Mouse (Mus musculus) bone marrow, adult 2 months (tissue): ENCODE results near the gene Il17rb. TPM values are rescaled to one million over a fixed set of nuclear protein-coding genes. Genes with fewer than 3 reads are reported as not detected.

Source experiments
- H3K27ac ChIP-seq: fragments of 200-500 bp; 2 replicates; pipeline ENCODE4 v1.5.1; 2012; ENCODE audit warnings: low read depth, mild to moderate bottlenecking, control low read depth, inconsistent platforms, low read length; ENCODE audit not compliant: control insufficient read depth, poor library complexity, insufficient read depth
- H3K4me1 ChIP-seq: fragments of 200-500 bp; 2 replicates; pipeline ENCODE4 v1.6.1; 2011; ENCODE audit warnings: low read length; ENCODE audit not compliant: control insufficient read depth, insufficient read depth
- H3K4me3 ChIP-seq: fragments of 200-500 bp; replicated peaks from 2 replicates; pipeline ENCODE3; 2011; ENCODE audit warnings: mild to moderate bottlenecking, low read depth, low read length, control low read depth; ENCODE audit not compliant: control insufficient read depth
- CTCF ChIP-seq: fragments of 200-500 bp; IDR thresholded peaks from 2 replicates; pipeline ENCODE4 v1.5.1; 2011; ENCODE audit warnings: low read length, control low read depth; ENCODE audit not compliant: control insufficient read depth, insufficient read depth
- POLR2A ChIP-seq: fragments of 200-500 bp; IDR thresholded peaks from 2 replicates; pipeline ENCODE4 v1.6.1; 2011; ENCODE audit warnings: low read depth, mild to moderate bottlenecking, control low read depth, low read length, borderline replicate concordance; ENCODE audit not compliant: control insufficient read depth
- WGBS: fragments of 180-500 bp; shearing (Covaris S2); methylation state at CpG from one replicate; pipeline ENCODE4 v1.1.7; 2018; 5-methylcytosine and 5-hydroxymethylcytosine counted together
- polyA plus RNA-seq: library from polyadenylated mRNA; stranded (reverse); fragments of >200 nt; gene quantifications from 2 replicates; pipeline ENCODE4 v1.2.4, GENCODE M21; 2011; ENCODE audit warnings: low replicate concordance; ENCODE audit not compliant: missing spikeins, insufficient read depth, insufficient read length

Gene Il17rb
- polyA plus RNA-seq, 1 experiment, result 7.8 TPM

GRCm38 (mm10) chr14:30019375-30019774 is 10.7 kb upstream of the Il17rb start:
- 82% methylated on average over 8 of the region's 8 CpGs for WGBS
- Histone ChIP-seq H3K4me1 (peaks cover 6% of the 10 kb centered on the region; the same call in 1 of the 2 replicates), H3K27ac (peak overlapping the region; percentile 10; the same call in 1 of the 2 replicates), H3K4me3 (no peak overlapping the region)
- TF ChIP-seq CTCF (no peak), POLR2A (no peak)

DNA sequence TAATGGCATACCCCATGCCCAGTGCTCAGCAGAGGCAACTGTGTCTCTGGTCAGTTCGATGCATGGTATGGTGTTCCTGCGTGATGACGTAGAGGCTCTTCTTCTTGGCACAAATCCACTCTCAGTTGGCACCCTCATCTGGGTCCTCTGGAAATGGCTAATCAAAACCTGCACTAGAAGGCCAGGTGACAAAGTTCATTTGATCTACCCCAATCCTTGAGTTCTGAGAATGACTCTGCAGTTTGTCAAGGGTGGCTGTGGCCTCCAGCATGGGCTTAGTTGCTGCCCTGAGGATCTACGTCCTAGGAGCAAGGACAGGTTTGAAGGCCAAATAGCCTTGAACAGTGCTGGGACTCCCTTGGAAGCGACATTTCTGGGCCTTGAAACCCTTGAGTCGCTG is 10.2 kb upstream of the Il17rb start:
- no peak for TF ChIP-seq CTCF
- TF ChIP-seq POLR2A, result no peak
- Histone ChIP-seq H3K4me1 (peaks cover 6% of the 10 kb centered on the region; the same call in 1 of the 2 replicates), H3K4me3 (no peak overlapping the region), H3K27ac (no peak overlapping the region)
- 82% methylated on average over 6 of the region's 6 CpGs for WGBS

GRCm38 (mm10) chr14:30018463-30018801 is 9.7 kb upstream of the Il17rb start:
- H3K4me3 ChIP-seq, result no peak overlapping the region
- WGBS, result 92% methylated on average over 4 of the region's 4 CpGs
- no peak for TF ChIP-seq CTCF
- TF ChIP-seq POLR2A, result no peak
- no peak overlapping the region for H3K27ac ChIP-seq
- H3K4me1 ChIP-seq, result peaks cover 6% of the 10 kb centered on the region; the same call in 1 of the 2 replicates

- Histone ChIP-seq H3K27ac (no peak overlapping the region), H3K4me3 (no peak overlapping the region), H3K4me1 (peaks cover 6% of the 10 kb centered on the region; the same call in 1 of the 2 replicates)
- TF ChIP-seq CTCF (no peak), POLR2A (no peak)
- WGBS, result 78% methylated on average over 8 of the region's 8 CpGs
Observed at GRCm38 (mm10) chr14:30017794-30018462, 9.2 kb upstream of the Il17rb start.

- TF ChIP-seq POLR2A (no peak), CTCF (no peak)
- H3K27ac ChIP-seq, result no peak overlapping the region
- WGBS, result 43% methylated on average over 5 of the region's 5 CpGs
Observed at GRCm38 (mm10) chr14:30016666-30017065, 8.0 kb upstream of the Il17rb start.

GRCm38 (mm10) chr14:30015008-30015407 is 6.3 kb upstream of the Il17rb start:
- Histone ChIP-seq H3K4me1 (peaks cover 3% of the 10 kb centered on the region; the same call in 1 of the 2 replicates), H3K27ac (peak overlapping the region; percentile 27; the same call in 1 of the 2 replicates), H3K4me3 (no peak overlapping the region)
- WGBS, result 44% methylated on average over 1 of the region's 1 CpGs
- TF ChIP-seq CTCF (no peak), POLR2A (no peak)

More at GRCm38 (mm10) chr14:30016666-30017065, 8.0 kb upstream of the Il17rb start:
- Histone ChIP-seq H3K4me3 (no peak overlapping the region), H3K4me1 (peaks cover 4% of the 10 kb centered on the region; the same call in 1 of the 2 replicates)

DNA sequence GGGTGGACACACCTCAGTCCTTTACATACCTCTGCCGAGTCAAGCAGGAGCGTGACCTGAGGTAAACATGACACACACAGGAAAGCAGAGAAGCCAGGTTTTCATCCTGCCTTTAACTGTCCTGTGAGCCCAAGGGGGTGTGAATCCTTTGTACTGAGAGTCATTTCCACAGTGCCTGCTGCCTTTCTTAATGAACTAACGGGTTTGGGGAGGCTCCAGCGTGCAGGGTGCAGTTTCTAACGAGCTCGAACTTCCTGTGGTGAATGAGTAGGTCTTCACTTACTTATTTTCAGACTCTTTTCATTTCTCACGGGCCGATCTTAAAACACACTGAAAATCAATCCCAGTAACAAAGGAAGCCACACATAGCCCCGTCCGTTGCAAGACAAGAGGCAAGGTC is 5.8 kb upstream of the Il17rb start:
- WGBS, result 9% methylated on average over 10 of the region's 10 CpGs
- Histone ChIP-seq H3K27ac (peak overlapping the region; percentile 27; the same call in 1 of the 2 replicates), H3K4me1 (peaks cover 2% of the 10 kb centered on the region; the same call in 1 of the 2 replicates), H3K4me3 (no peak overlapping the region)
- TF ChIP-seq POLR2A (no peak), CTCF (no peak)

GRCm38 (mm10) chr14:30011886-30012560 is 3.3 kb upstream of the Il17rb start:
- H3K4me3 ChIP-seq, result no peak overlapping the region
- TF ChIP-seq POLR2A (no peak), CTCF (no peak)
- no peak overlapping the region for H3K27ac ChIP-seq
- 73% methylated on average over 10 of the region's 10 CpGs for WGBS
- peaks cover 2% of the 10 kb centered on the region; the same call in 1 of the 2 replicates for H3K4me1 ChIP-seq
